Mouse (Mus musculus) cerebellum, postnatal 36 days (tissue): Measurements from ENCODE around the gene Endou.

Experiments
- DNase-seq, 2 experiments: peaks; one replicate each; pipeline ENCODE4 v3.0.0; 2021 to 2022; ENCODE audit warnings: mixed read lengths in 2 of 2

The Endou gene

DNA sequence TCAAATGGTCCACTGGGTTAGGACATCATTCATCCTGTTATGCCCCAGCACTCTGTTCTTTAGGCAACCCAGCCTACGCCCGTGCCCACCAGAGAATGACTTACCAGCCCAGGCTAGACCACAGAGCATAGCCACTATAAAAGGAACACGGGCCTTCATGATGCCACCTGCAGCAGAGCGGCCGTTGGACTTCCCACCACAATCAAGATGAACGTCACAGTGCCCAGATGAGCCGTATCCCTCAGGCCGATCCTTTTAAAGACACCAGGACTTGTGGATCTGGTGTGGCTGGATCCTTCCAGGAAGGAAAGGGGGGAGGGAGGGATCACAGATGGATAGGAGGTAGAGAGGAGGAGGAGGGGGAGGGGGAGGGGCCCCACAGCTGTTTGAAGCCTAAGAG, at the start of gene Endou:
Gene Endou, minus strand, starts transcription at position 229 of the 400 bp plus-strand sequence.
- DNase-seq, result no peak

DNA sequence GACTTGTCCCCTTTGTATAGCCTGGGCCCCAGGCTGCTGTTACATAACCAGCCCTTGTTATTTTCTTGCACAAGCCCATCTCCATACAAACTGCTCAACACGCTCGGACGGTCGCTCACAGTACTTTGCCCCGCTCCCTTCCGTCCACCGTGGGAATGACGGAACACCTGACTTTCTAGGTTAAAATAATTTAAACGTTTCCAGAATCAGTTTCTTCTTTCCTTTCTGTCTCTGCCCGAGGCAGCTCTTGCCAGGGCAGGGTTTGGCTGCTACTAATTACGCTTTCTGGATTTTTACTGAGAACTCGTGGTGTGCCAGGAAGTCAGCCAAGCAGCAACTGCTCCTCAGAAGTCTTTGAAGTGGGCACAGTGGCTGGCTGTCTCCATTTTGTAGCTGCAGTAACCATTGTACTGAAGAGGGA, 49.5 kb upstream of the Endou start:
- DNase-seq, result no peak

GRCm38 (mm10) chr15:97779576-97779975, 48.4 kb upstream of the Endou start:
- no peak for DNase-seq

DNA sequence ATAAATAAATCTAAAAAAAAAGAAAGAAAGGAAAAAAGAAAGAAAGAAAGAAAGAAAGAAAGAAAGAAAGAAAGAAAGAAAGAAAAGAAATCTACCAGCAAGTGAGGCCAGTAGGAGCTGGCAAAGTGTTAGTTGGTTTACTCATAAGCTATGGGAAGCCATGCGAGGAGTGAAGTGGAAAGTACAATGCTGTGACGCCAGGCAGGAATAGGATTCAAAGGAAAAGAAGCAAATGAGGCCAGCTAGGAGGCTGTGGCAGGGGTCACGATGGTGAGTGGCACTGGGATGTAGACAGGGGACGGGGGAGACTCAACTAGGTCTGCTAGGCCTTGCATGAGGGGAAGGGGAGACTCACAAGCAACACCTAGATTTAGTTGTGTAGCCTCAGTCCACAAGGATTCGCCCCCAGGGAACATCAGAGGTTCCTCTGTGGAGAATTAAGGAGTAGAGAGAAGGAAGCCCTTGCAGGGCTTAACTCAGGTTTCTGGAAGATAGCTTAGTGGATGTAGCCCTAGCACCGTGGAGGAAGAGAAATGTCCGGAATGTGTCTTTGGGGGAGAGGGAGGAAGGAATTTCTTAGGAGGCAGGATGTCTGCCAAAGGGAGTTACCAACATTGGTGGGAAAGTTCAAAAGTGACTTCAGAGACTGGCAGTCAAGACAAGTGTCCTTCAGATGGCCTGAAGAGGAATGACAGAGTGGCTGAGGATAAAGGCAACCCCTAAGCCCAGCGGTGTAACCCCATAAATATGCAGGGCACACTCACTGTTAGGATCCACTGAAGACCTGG, 47.4 kb upstream of the Endou start, which contains the start of gene Slc48a1:
Gene Slc48a1, plus strand, starts transcription at position 210 of the 788 bp plus-strand sequence.
- no peak for DNase-seq

GRCm38 (mm10) chr15:97776919-97777318, 45.8 kb upstream of the Endou start:
- DNase-seq, result no peak

DNA sequence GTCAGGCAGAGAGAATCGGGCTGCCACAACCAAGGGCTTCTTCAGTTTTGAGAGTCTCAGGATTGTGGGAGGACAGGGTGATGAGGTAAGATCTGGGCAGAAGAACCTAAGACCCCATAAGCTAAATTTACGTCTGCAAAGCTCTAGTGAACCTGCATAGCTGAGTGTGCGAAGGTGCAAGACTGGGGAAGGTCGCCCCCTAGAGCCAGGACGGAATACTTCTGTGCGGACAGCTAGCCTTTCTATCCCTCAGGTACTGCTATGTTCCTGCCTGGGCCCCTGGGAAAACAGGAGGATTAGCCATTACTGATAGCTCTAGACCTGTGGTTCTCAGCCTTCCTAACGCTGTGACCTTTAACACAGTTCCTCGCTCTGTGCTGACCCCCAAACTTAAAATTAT, 45.4 kb upstream of the Endou start:
- DNase-seq, result peak; percentile 81 to 82

DNA sequence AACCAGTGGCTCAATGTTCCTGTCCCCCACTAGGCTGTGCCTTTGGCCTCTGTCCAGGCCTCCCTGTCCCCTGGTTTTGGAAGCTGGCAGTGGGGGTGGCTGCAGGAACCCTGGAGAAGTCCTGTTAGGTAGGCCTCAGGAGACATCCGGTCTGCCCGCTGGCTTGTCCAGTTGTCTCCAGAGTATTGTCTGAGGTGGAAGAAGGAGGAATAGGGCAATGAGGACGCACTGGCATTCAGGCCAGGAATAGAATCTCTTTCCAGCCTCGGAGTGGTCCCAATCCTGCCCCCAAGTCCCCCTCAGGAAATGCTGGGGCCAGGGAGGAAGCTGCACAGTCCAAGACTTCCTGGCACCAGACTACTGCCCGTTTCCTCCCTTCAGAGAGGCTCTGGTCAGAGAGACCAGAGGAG, 42.8 kb upstream of the Endou start:
- DNase-seq, result no peak

GRCm38 (mm10) chr15:97773108-97773507, 42.0 kb upstream of the Endou start:
- DNase-seq, result no peak

GRCm38 (mm10) chr15:97770280-97770679, 39.1 kb upstream of the Endou start:
- no peak for DNase-seq

DNA sequence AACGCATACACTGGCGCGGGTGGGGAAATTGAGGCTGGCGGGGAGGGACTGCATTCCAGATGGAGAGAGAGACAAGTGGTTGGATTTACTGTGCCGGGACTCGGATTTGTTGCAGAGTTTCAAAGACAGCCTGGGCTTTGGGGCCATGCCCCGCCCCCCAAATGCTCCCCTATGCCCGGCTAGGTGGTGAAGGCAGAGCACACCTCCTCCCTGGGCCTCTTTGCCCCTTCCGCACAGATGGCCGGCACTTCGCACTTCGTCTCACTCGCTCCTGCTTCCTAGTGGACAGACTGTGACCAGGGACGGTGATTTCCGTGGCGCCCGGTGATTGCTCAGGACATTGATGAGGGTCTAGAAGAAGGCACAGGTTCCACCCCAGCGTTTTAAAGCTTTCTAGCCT, 37.1 kb upstream of the Endou start:
- DNase-seq, result peak in 1 of 2 experiments; percentile 44

DNA sequence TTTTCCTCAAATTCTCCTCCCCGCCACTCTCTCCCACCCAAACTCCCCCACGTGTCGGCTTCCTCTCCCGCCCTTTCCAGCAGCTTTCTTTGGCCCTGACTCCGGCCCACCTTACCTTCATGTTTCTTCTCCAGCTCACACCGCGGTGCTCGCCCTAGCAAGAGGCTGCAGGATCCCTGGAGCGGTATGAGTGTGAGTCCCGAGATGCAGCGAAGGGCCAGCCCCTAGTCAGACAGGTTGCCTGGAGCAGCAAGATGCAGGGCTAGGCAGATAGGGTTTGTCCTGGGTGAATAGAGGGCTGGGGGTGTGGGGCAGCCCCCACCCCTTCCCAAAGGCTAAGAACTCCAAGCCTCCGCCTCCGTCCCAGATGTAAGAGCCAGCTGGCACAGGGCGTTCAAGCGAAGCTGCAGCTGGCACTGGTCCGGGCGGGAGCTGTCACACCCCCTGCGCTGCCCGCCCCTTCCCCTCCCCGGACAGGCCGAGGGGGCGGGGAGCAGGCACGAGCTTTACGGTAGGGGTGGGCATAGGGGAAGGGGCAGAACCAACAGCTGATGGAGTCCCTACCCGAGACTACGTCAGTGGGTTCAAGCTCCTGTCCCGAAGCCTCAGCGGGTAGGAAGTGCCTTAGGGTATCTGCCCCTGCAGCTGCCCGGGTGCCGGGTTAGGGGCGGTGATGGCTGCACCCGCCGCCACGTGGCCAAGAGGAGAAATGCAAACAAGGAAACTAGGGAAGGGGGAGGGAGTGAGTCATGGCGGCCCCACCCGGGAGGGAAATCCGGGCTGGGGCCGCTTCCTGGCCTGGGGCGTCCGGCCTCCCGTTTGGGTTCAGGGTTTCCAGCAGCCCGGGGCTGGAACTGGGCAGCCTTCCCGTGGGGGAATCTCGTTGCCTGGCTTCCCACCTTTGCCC, 36.4 kb upstream of the Endou start, which contains the start of gene Rapgef3:
Gene Rapgef3, minus strand, starts transcription at position 693 of the 907 bp plus-strand sequence.
- peak; percentile 62 for DNase-seq

GRCm38 (mm10) chr15:97766594-97767279, 35.6 kb upstream of the Endou start:
- DNase-seq, result peak in 1 of 2 experiments; percentile 22

DNA sequence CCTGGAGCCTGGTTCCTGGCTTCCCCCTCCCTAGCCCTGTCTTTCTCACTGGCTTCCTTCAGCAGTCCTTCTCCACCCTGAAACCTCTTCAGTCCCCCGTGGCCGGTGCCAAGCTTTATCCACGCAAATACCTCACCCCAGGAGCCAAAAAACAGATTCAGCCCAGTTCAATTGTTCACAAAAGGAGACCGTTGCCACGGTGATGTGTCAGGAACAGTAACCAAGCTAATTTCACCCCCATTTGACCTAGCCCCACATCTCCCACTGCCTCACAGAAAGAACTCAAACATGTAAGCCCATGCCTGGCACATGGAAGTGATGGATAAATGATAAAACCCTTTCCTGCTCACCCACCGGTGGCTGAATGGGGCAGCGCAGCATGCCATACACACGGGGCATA, 35.1 kb upstream of the Endou start:
- no peak for DNase-seq

- DNase-seq, result no peak
Observed at GRCm38 (mm10) chr15:97765090-97765794, 34.1 kb upstream of the Endou start.

- no peak for DNase-seq
Observed at GRCm38 (mm10) chr15:97764532-97764931, 33.4 kb upstream of the Endou start.

DNA sequence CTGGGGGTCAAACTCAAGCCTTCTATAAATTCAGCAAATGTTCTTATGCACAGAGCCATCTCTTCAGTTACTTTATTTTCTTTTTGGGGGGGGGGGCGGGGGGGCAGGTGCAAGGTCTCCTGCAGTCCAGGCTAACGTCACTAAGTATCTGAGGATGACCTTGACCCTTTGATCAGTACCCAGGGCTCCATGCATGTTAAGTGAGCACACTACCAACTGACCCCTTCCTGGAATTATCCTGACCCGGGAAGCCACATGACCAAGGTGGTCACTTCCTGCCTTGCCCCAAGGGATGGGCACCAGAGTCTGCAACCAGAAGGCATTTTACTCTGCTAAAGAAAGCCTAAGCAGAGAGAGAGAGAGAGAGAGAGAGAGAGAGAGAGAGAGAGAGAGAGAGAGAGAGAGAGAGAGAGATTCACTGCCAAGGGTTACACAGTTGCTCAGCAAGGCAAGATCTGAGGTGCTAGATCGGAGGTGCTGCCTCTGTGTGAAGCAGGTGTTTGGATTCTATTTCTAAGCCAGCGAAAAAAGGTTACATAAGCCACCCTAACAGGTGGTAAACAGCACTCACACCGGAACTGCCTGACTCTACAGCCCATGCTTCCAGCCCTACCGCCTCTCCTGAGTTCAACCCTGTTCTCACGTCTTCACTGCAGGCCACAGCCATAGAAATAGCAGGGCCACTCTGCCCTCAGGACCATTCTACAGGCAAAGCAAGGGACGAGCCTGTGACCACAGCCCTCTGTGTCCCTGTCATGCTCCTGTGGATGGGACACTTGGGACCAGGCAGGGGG, 32.3 kb upstream of the Endou start:
- no peak for DNase-seq

- no peak for DNase-seq
Observed at GRCm38 (mm10) chr15:97762733-97763132, 31.6 kb upstream of the Endou start.

GRCm38 (mm10) chr15:97761438-97761837, 30.3 kb upstream of the Endou start:
- no peak for DNase-seq

GRCm38 (mm10) chr15:97760952-97761351, 29.8 kb upstream of the Endou start:
- no peak for DNase-seq

GRCm38 (mm10) chr15:97760006-97760405, 28.9 kb upstream of the Endou start:
- DNase-seq, result peak; percentile 69 to 77

GRCm38 (mm10) chr15:97755361-97755760, 24.2 kb upstream of the Endou start:
- no peak for DNase-seq
